Mouse (Mus musculus) kidney, embryonic 16.5 days (tissue): ENCODE measurements around the gene Cry2. TPM values are rescaled to one million over a fixed set of nuclear protein-coding genes. Genes with fewer than 3 reads are reported as not detected.
"Not testable (repeated sequence)": the region's sequence is repeated elsewhere in the genome, so short reads cannot be mapped to it uniquely, and the experiment has no call there.

Source experiments
- ATAC-seq: fragments of 200-750 bp; cut with Nextera tagmentation; 2 replicates; pipeline ENCODE4 v1.8.0; 2017; ENCODE audit warnings: moderate TSS enrichment; ENCODE audit not compliant: low FRiP score, low TSS enrichment
- H3K27ac ChIP-seq: fragments of 300-500 bp; sonication (generic); 2 replicates; pipeline ENCODE4 v1.5.1; 2014; ENCODE audit warnings: low read length
- H3K27me3 ChIP-seq: fragments of 300-500 bp; sonication (generic); 2 replicates; pipeline ENCODE4 v1.6.1; 2014; ENCODE audit warnings: low read length, control low read depth, mixed read lengths; ENCODE audit not compliant: insufficient read depth
- H3K36me3 ChIP-seq: fragments of 300-500 bp; sonication (generic); 2 replicates; pipeline ENCODE4 v1.6.1; 2014; ENCODE audit warnings: low read length, control low read depth, mixed read lengths; ENCODE audit not compliant: insufficient read depth
- H3K4me1 ChIP-seq: fragments of 300-500 bp; sonication (generic); 2 replicates; pipeline ENCODE4 v1.6.1; 2014; ENCODE audit warnings: low read length, control low read depth, mixed read lengths; ENCODE audit not compliant: insufficient read depth
- H3K4me2 ChIP-seq: fragments of 300-500 bp; sonication (generic); replicated peaks from 2 replicates; pipeline ENCODE4 v1.6.1; 2014; ENCODE audit warnings: low read depth, low read length
- H3K4me3 ChIP-seq: fragments of 300-500 bp; sonication (generic); 2 replicates; pipeline ENCODE4 v1.5.1; 2014; ENCODE audit warnings: mild to moderate bottlenecking, low read length
- H3K9ac ChIP-seq: fragments of 300-500 bp; sonication (generic); replicated peaks from 2 replicates; pipeline ENCODE4 v1.6.1; 2014; ENCODE audit warnings: low read length
- H3K9me3 ChIP-seq: fragments of 300-500 bp; sonication (generic); 2 replicates; pipeline ENCODE4 v1.6.1; 2016; ENCODE audit warnings: low read length, control low read depth
- WGBS: fragments of 180-500 bp; shearing (Covaris S2); extraction: QIAGEN DNeasy Blood & Tissue Kit; methylation state at CpG from one replicate; pipeline ENCODE4 v1.1.7; 2014; 5-methylcytosine and 5-hydroxymethylcytosine counted together
- polyA plus RNA-seq: library from polyadenylated mRNA; unstranded; fragments of >200 nt; fragmentation: Nextera tagmentation; extraction: Ambion mirVana; gene quantifications from 2 replicates; pipeline ENCODE4 v1.2.1, GENCODE M21; 2015

Gene Cry2
- 21.7 and 24.5 TPM in 2 replicates for polyA plus RNA-seq

- ATAC-seq, result peak; percentile 97
- Histone ChIP-seq H3K27ac (peak within 1 kb of the TSS; percentile 43; the same call in 1 of the 2 replicates), H3K4me3 (peak within 1 kb of the TSS; percentile 88), H3K27me3 (no peaks in the 10 kb centered on the region), H3K4me2 (peak within 1 kb of the TSS; percentile 88), H3K36me3 (0 out of 2 replicates have a peak, but pooled peaks cover 3% of the 10 kb centered on the region), H3K9me3 (peaks cover 6% of the 10 kb centered on the region), H3K9ac (peak within 1 kb of the TSS; percentile 93), H3K4me1 (peaks cover 39% of the 10 kb centered on the region)
- WGBS, result under 1% methylated on average over 74 of the region's 76 CpGs
These were observed at the start of gene Cry2 for GRCm38 (mm10) chr2:92433578-92434374. Cry2 (minus strand) TSS chr2:92434043.

- H3K36me3 ChIP-seq, result no peaks in the 10 kb centered on the region
- no peak overlapping the region for H3K27ac ChIP-seq
- no peaks in the 10 kb centered on the region for H3K9me3 ChIP-seq
- H3K4me3 ChIP-seq, result no peak overlapping the region
- peaks cover 21% of the 10 kb centered on the region for H3K27me3 ChIP-seq
- no peak overlapping the region for H3K9ac ChIP-seq
- peaks cover 5% of the 10 kb centered on the region; the same call in 1 of the 2 replicates for H3K4me1 ChIP-seq
- ATAC-seq, result no peak
- 48% methylated on average over 5 of the region's 5 CpGs for WGBS
- no peak overlapping the region for H3K4me2 ChIP-seq
These were observed 49.7 kb upstream of the Cry2 start for GRCm38 (mm10) chr2:92483505-92483904.

GRCm38 (mm10) chr2:92482551-92482950 is 48.7 kb upstream of the Cry2 start:
- Histone ChIP-seq H3K4me3 (no peak overlapping the region), H3K4me1 (peaks cover 13% of the 10 kb centered on the region), H3K9me3 (no peaks in the 10 kb centered on the region), H3K4me2 (no peak overlapping the region), H3K27me3 (peaks cover 21% of the 10 kb centered on the region), H3K9ac (no peak overlapping the region), H3K27ac (no peak overlapping the region), H3K36me3 (no peaks in the 10 kb centered on the region)
- 21% methylated on average over 1 of the region's 1 CpGs for whole genome bisulfite sequencing
- ATAC-seq, result no peak

GRCm38 (mm10) chr2:92478313-92478688 is 44.5 kb upstream of the Cry2 start:
- no peak overlapping the region for H3K9ac ChIP-seq
- H3K27me3 ChIP-seq, result no peaks in the 10 kb centered on the region
- WGBS, result 77% methylated on average over 4 of the region's 4 CpGs
- no peak overlapping the region for H3K27ac ChIP-seq
- H3K36me3 ChIP-seq, result no peaks in the 10 kb centered on the region
- H3K4me2 ChIP-seq, result no peak overlapping the region
- no peaks in the 10 kb centered on the region; the same call in 1 of the 2 replicates for H3K9me3 ChIP-seq
- no peak for ATAC-seq
- no peak overlapping the region for H3K4me3 ChIP-seq
- H3K4me1 ChIP-seq, result peaks cover 11% of the 10 kb centered on the region

- Histone ChIP-seq H3K27me3 (no peaks in the 10 kb centered on the region), H3K27ac (peak overlapping the region; percentile 53), H3K36me3 (no peaks in the 10 kb centered on the region), H3K4me3 (no peak overlapping the region), H3K9me3 (no peaks in the 10 kb centered on the region; the same call in 1 of the 2 replicates), H3K4me2 (0 out of 2 replicates have a peak overlapping the region, but pooled peaks have one; percentile 12), H3K9ac (no peak overlapping the region), H3K4me1 (peaks cover 11% of the 10 kb centered on the region)
- 43% methylated on average over 12 of the region's 12 CpGs for WGBS
- ATAC-seq, result peak; percentile 74; the same call in 1 of the 2 replicates
These were observed 43.9 kb upstream of the Cry2 start for GRCm38 (mm10) chr2:92477672-92478312.

- H3K27me3 ChIP-seq, H3K4me3 ChIP-seq, H3K9me3 ChIP-seq, H3K4me2 ChIP-seq, H3K36me3 ChIP-seq, H3K27ac ChIP-seq, H3K9ac ChIP-seq, ATAC-seq: not testable (repeated sequence)
- peaks cover 11% of the 10 kb centered on the region for H3K4me1 ChIP-seq
- WGBS, result 86% methylated on average over 7 of the region's 7 CpGs
These were observed 42.7 kb upstream of the Cry2 start for GRCm38 (mm10) chr2:92476580-92476979.

GRCm38 (mm10) chr2:92475711-92476110 is 41.9 kb upstream of the Cry2 start:
- no peak overlapping the region for H3K27ac ChIP-seq
- WGBS, result 55% methylated on average over 2 of the region's 2 CpGs
- no peak overlapping the region for H3K4me3 ChIP-seq
- no peak overlapping the region for H3K9ac ChIP-seq
- H3K4me1 ChIP-seq, result peaks cover 11% of the 10 kb centered on the region
- no peak for ATAC-seq
- H3K9me3 ChIP-seq, result no peaks in the 10 kb centered on the region; the same call in 1 of the 2 replicates
- H3K4me2 ChIP-seq, result no peak overlapping the region
- no peaks in the 10 kb centered on the region for H3K36me3 ChIP-seq
- no peaks in the 10 kb centered on the region for H3K27me3 ChIP-seq

GRCm38 (mm10) chr2:92474920-92475319 is 41.1 kb upstream of the Cry2 start:
- no peaks in the 10 kb centered on the region; the same call in 1 of the 2 replicates for H3K9me3 ChIP-seq
- no peak overlapping the region for H3K4me3 ChIP-seq
- H3K36me3 ChIP-seq, result no peaks in the 10 kb centered on the region
- no peaks in the 10 kb centered on the region for H3K27me3 ChIP-seq
- 81% methylated on average over 3 of the region's 3 CpGs for WGBS
- no peak for ATAC-seq
- no peak overlapping the region for H3K4me2 ChIP-seq
- peaks cover 11% of the 10 kb centered on the region for H3K4me1 ChIP-seq
- H3K9ac ChIP-seq, result no peak overlapping the region
- H3K27ac ChIP-seq, result no peak overlapping the region

GRCm38 (mm10) chr2:92471886-92472670 is 38.2 kb upstream of the Cry2 start:
- no peak overlapping the region for H3K4me3 ChIP-seq
- no peaks in the 10 kb centered on the region for H3K4me1 ChIP-seq
- H3K4me2 ChIP-seq, result no peak overlapping the region
- no peaks in the 10 kb centered on the region; the same call in 1 of the 2 replicates for H3K9me3 ChIP-seq
- 83% methylated on average over 12 of the region's 12 CpGs for WGBS
- ATAC-seq, result no peak
- no peak overlapping the region for H3K27ac ChIP-seq
- no peaks in the 10 kb centered on the region for H3K36me3 ChIP-seq
- H3K27me3 ChIP-seq, result no peaks in the 10 kb centered on the region
- no peak overlapping the region for H3K9ac ChIP-seq
